Mouse (Mus musculus) heart, embryonic 14.5 days (tissue): ENCODE measurements around the gene 1500009C09Rik. TPM values are rescaled to one million over a fixed set of nuclear protein-coding genes. Genes with fewer than 3 reads are reported as not detected.

Source experiments
- ATAC-seq: fragments of 200-750 bp; cut with Nextera tagmentation; 2 replicates; pipeline ENCODE4 v1.8.0; 2017; ENCODE audit warnings: low read depth, moderate TSS enrichment; ENCODE audit not compliant: insufficient number of reproducible peaks, insufficient read depth, low FRiP score
- H3K27ac ChIP-seq, 2 experiments: fragments of 200-500 bp in 1 of 2; fragments of 300-500 bp in 1 of 2; sonication (generic) in 1 of 2; replicated peaks in 1 of 2; 2 replicates each; pipeline ENCODE4 v1.5.1; 2012 to 2014; ENCODE audit warnings: low read depth in 2 of 2, low read length in 2 of 2, control low read depth in 1 of 2, mild to moderate bottlenecking in 1 of 2, mixed read lengths in 1 of 2; ENCODE audit not compliant: control insufficient read depth in 1 of 2, insufficient read depth in 1 of 2
- H3K27me3 ChIP-seq: fragments of 300-500 bp; sonication (generic); 2 replicates; pipeline ENCODE4 v1.6.1; 2014; ENCODE audit warnings: mild to moderate bottlenecking, low read length, control low read depth; ENCODE audit not compliant: control insufficient read depth, insufficient read depth
- H3K36me3 ChIP-seq: fragments of 300-500 bp; sonication (generic); 2 replicates; pipeline ENCODE4 v1.6.1; 2014; ENCODE audit warnings: mild to moderate bottlenecking, control low read depth, low read length, mixed read lengths; ENCODE audit not compliant: control insufficient read depth, insufficient read depth
- H3K4me1 ChIP-seq, 2 experiments: fragments of 200-500 bp in 1 of 2; fragments of 300-500 bp in 1 of 2; sonication (generic) in 1 of 2; 2 replicates each; pipeline ENCODE4 v1.6.1; 2012 to 2014; ENCODE audit warnings: low read length in 2 of 2, control low read depth in 1 of 2, mixed read lengths in 1 of 2; ENCODE audit not compliant: control insufficient read depth in 2 of 2, insufficient read depth in 2 of 2
- H3K4me2 ChIP-seq: fragments of 300-500 bp; sonication (generic); 2 replicates; pipeline ENCODE4 v1.6.1; 2014; ENCODE audit warnings: mild to moderate bottlenecking, low read length
- H3K4me3 ChIP-seq, 2 experiments: fragments of 200-500 bp in 1 of 2; fragments of 300-500 bp in 1 of 2; sonication (generic) in 1 of 2; 2 replicates each; pipeline ENCODE4 v1.5.1; 2012 to 2014; ENCODE audit warnings: low read length in 2 of 2, mild to moderate bottlenecking in 2 of 2, control low read depth in 1 of 2, low read depth in 1 of 2, moderate library complexity in 1 of 2; ENCODE audit not compliant: control insufficient read depth in 1 of 2, insufficient read depth in 1 of 2
- H3K9ac ChIP-seq: fragments of 300-500 bp; sonication (generic); 2 replicates; pipeline ENCODE4 v1.6.1; 2014; ENCODE audit warnings: mild to moderate bottlenecking, low read length
- H3K9me3 ChIP-seq: fragments of 300-500 bp; sonication (generic); 2 replicates; pipeline ENCODE4 v1.6.1; 2016; ENCODE audit warnings: low read length, control low read depth; ENCODE audit not compliant: control insufficient read depth
- whole genome bisulfite sequencing: fragments of 180-500 bp; shearing (Covaris S2); extraction: QIAGEN DNeasy Blood & Tissue Kit; methylation state at CpG from one replicate; pipeline ENCODE4 v1.1.7; 2014; 5-methylcytosine and 5-hydroxymethylcytosine counted together
- polyA plus RNA-seq: library from polyadenylated mRNA; unstranded; fragments of >200 nt; fragmentation: Nextera tagmentation; extraction: Ambion mirVana; gene quantifications from 2 replicates; pipeline ENCODE4 v1.2.1, GENCODE M21; 2014

The 1500009C09Rik gene
- polyA plus RNA-seq, 1 experiment from 2014 or later = not detected

GRCm38 (mm10) chr15:82221104-82221860, 30.9 kb upstream of the 1500009C09Rik start:
- Histone ChIP-seq H3K4me3 (no peak overlapping the region), H3K36me3 (no peaks in the 10 kb centered on the region), H3K27me3 (peaks cover 81% of the 10 kb centered on the region), H3K4me1 (peaks cover 9 to 26% of the 10 kb centered on the region in 2 experiments; a peak in 3 of 4 replicates), H3K27ac (no peak overlapping the region), H3K9me3 (no peaks in the 10 kb centered on the region), H3K9ac (no peak overlapping the region), H3K4me2 (no peak overlapping the region)
- 72% methylated on average over 14 of the region's 14 CpGs for WGBS
- ATAC-seq = no peak

- Histone ChIP-seq H3K4me3 (no peak overlapping the region), H3K9me3 (no peaks in the 10 kb centered on the region), H3K4me1 (peaks cover 4 to 15% of the 10 kb centered on the region in 2 experiments; a peak in 3 of 4 replicates), H3K27ac (no peak overlapping the region), H3K9ac (no peak overlapping the region), H3K4me2 (no peak overlapping the region), H3K36me3 (no peaks in the 10 kb centered on the region), H3K27me3 (peaks cover 67% of the 10 kb centered on the region)
- ATAC-seq = no peak
- WGBS = 12% methylated on average over 7 of the region's 7 CpGs
Observed at GRCm38 (mm10) chr15:82223251-82223650, 28.9 kb upstream of the 1500009C09Rik start.

GRCm38 (mm10) chr15:82223657-82224601, 28.3 kb upstream of the 1500009C09Rik start, which contains the start of gene Tnfrsf13c:
Gene Tnfrsf13c, minus strand, starts transcription at chr15:82224369.
- WGBS = under 1% methylated on average over 44 of the region's 44 CpGs
- peak within 1 kb of the TSS; percentile 67 for H3K4me2 ChIP-seq
- H3K9me3 ChIP-seq = no peaks in the 10 kb centered on the region
- no peak for ATAC-seq
- H3K36me3 ChIP-seq = no peaks in the 10 kb centered on the region
- no peak within 1 kb of the TSS for H3K27ac ChIP-seq
- H3K9ac ChIP-seq = peak within 1 kb of the TSS; percentile 30; the same call in 1 of the 2 replicates
- peaks cover 4 to 15% of the 10 kb centered on the region in 2 experiments; a peak in 3 of 4 replicates for H3K4me1 ChIP-seq
- peaks cover 61% of the 10 kb centered on the region for H3K27me3 ChIP-seq
- H3K4me3 ChIP-seq = peak within 1 kb of the TSS; percentile 23 to 40; a peak in 3 of 4 replicates

GRCm38 (mm10) chr15:82224602-82225215, 27.5 kb upstream of the 1500009C09Rik start:
- H3K9me3 ChIP-seq = no peaks in the 10 kb centered on the region
- H3K4me3 ChIP-seq = peak overlapping the region in 1 of 2 experiments; percentile 40; a peak in 1 of 4 replicates
- no peaks in the 10 kb centered on the region for H3K36me3 ChIP-seq
- 27% methylated on average over 7 of the region's 7 CpGs for WGBS
- H3K4me2 ChIP-seq = peak overlapping the region; percentile 67
- H3K4me1 ChIP-seq = peaks cover 4 to 20% of the 10 kb centered on the region in 2 experiments; a peak in 3 of 4 replicates
- ATAC-seq = no peak
- no peak overlapping the region for H3K9ac ChIP-seq
- no peak overlapping the region for H3K27ac ChIP-seq
- H3K27me3 ChIP-seq = peaks cover 57% of the 10 kb centered on the region

- Histone ChIP-seq H3K36me3 (no peaks in the 10 kb centered on the region), H3K4me1 (peaks cover 4 to 24% of the 10 kb centered on the region in 2 experiments; a peak in 3 of 4 replicates), H3K9me3 (no peaks in the 10 kb centered on the region), H3K4me2 (no peak overlapping the region), H3K9ac (no peak overlapping the region), H3K27me3 (peaks cover 52% of the 10 kb centered on the region), H3K4me3 (no peak overlapping the region), H3K27ac (no peak overlapping the region)
- ATAC-seq = no peak
- 85% methylated on average over 5 of the region's 5 CpGs for WGBS
Observed at GRCm38 (mm10) chr15:82225769-82226168, 26.4 kb upstream of the 1500009C09Rik start.

GRCm38 (mm10) chr15:82229542-82230045, 22.6 kb upstream of the 1500009C09Rik start:
- peak overlapping the region; percentile 25; the same call in 1 of the 2 replicates for H3K9ac ChIP-seq
- H3K4me2 ChIP-seq = no peak overlapping the region
- H3K4me1 ChIP-seq = peaks cover 0 to 9% of the 10 kb centered on the region in 2 experiments; a peak in 2 of 4 replicates
- H3K27ac ChIP-seq = no peak overlapping the region
- H3K4me3 ChIP-seq = no peak overlapping the region
- no peaks in the 10 kb centered on the region for H3K9me3 ChIP-seq
- no peak for ATAC-seq
- WGBS = 30% methylated on average over 11 of the region's 11 CpGs
- peaks cover 17% of the 10 kb centered on the region for H3K27me3 ChIP-seq
- peaks cover 7% of the 10 kb centered on the region for H3K36me3 ChIP-seq
